Mouse (Mus musculus): ENCODE data around the gene Mylpf. TPM values are rescaled to one million over a fixed set of nuclear protein-coding genes. Genes with fewer than 3 reads are reported as not detected.

Mylpf gene
- polyA plus RNA-seq, 1 experiment from 2014 or later, result 37.6 TPM

DNA sequence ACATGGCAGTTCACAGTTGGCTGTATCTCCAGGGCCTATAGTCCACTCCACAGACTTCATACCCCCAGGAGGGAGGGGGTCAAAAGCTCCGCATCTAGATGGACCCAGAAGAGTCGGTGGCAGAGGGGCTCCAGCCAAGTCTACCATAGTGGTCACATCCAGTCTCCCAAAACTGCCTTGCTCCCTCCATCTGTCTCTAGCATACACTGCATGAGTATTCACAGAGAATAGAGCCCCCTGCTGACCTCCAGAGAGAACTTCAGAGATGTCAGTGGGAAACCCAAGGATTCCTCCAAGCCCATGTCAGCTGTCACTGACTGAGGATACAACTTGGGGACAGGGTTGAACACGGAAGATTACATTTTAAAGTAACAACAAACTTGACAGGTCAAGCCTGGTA, 23.1 kb upstream of the Mylpf start:
- Histone ChIP-seq H3K27me3 (replicated peaks) (no peaks in the 10 kb centered on the region), H3K4me2 (no peak overlapping the region), H3K4me1 (peaks cover 59% of the 10 kb centered on the region), H3K36me3 (no peaks in the 10 kb centered on the region), H3K9me3 (replicated peaks) (no peaks in the 10 kb centered on the region), H3K4me3 (no peak overlapping the region), H3K9ac (no peak overlapping the region), H3K27ac (no peak overlapping the region)
- 54% methylated on average over 3 of the region's 3 CpGs for WGBS (ENCODE audit: insufficient replicate concordance)
- no peak; the same call in 1 of the 2 replicates for ATAC-seq

DNA sequence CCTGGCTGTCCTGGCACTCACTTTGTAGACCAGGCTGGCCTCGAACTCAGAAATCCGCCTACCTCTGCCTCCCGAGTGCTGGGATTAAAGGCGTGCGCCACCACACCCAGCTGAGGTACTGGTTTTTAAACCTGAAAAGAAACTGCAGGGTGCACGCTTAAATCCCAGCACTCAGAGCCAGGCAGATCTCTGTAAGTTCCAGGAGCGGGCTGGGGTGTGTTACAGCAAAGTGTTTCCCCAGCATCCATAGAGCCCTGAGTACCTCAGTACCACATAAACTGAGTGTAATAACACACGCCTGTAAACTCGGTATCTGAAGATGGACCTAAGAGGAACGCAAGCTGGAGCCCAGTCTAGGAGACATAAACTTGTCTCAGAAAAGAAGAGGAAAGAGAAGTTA, 21.3 kb upstream of the Mylpf start:
- no peak overlapping the region for H3K27ac ChIP-seq
- no peak for ATAC-seq
- H3K9me3 ChIP-seq (replicated peaks), result no peaks in the 10 kb centered on the region
- peaks cover 14% of the 10 kb centered on the region for H3K36me3 ChIP-seq
- H3K27me3 ChIP-seq (replicated peaks), result no peaks in the 10 kb centered on the region
- H3K4me3 ChIP-seq, result no peak overlapping the region
- H3K4me2 ChIP-seq, result no peak overlapping the region
- no peak overlapping the region for H3K9ac ChIP-seq
- peaks cover 45% of the 10 kb centered on the region for H3K4me1 ChIP-seq
- 69% methylated on average over 10 of the region's 10 CpGs for WGBS (ENCODE audit: insufficient replicate concordance)

DNA sequence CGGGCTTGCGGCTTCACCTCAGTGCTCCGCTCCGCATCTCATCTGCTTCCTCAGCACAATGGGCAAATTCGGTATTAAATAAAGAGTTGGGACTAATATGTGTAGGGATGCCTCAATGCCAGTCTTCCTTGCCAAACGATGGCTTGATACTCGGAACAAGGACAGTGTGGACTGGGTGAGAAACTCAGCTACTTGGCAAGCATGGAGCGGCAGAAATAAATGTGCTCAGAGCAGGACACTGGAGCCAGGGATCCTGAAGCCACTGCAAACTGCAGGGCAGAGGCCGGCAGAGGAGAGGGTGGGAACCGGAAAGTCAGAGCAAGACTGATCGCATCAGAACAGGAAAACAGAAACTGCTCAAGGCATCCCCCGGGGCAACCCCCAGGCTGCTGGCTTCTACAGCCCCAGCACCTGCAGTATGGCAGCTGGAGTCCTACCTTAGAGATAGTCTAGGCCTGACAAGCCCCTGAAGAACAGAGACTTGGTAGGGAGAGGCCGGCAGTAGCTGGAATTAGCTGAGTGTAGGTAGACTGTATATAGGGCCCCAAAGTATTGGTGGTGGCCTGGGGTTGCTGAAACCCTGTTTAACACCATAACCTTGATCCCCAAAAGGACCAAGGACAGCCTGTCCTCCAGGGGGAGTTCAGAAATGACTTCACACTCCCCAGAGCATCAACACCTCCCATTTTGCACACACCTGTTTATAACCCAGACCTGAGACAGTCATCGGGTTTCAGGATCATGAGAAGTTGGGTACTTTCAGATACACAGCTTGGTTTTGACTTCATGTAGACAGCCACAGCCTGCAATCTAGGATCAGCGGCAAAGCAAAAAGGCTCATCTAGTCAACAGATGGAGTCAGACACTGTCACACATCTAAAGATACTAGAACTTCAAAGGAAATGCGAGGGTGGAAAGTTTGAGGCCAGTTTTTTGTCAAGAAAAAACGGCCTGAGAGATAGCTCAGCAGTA, 20.1 kb upstream of the Mylpf start:
- Histone ChIP-seq H3K27me3 (replicated peaks) (no peaks in the 10 kb centered on the region), H3K4me3 (no peak overlapping the region), H3K27ac (0 out of 2 replicates have a peak overlapping the region, but pooled peaks have one; percentile 3), H3K4me1 (peaks cover 36% of the 10 kb centered on the region), H3K36me3 (peaks cover 27% of the 10 kb centered on the region), H3K9me3 (replicated peaks) (no peaks in the 10 kb centered on the region), H3K4me2 (no peak overlapping the region), H3K9ac (no peak overlapping the region)
- ATAC-seq, result no peak
- WGBS (ENCODE audit: insufficient replicate concordance), result 67% methylated on average over 17 of the region's 17 CpGs

DNA sequence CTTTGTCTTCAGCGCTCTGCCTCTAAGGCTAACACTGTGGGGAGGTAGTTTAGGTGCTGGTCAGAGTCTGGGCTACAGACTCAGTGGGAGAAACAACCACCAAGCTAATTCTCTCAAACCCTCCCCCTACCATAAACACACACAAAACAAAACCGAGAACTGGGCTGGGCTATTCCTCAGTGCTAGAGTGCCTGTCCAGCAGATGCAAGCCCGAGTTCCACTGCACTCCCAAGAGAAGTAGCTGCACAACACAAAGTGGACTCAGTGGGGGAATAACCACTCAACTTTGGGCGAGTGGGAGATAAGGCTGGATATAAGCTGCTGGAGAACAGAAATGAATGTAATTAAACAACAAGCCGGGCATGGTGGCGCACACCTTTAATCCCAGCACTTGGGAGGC, 18.0 kb upstream of the Mylpf start:
- peaks cover 39% of the 10 kb centered on the region for H3K36me3 ChIP-seq
- 73% methylated on average over 6 of the region's 6 CpGs for WGBS (ENCODE audit: insufficient replicate concordance)
- ATAC-seq, result no peak
- H3K9me3 ChIP-seq (replicated peaks), result no peaks in the 10 kb centered on the region
- H3K27ac ChIP-seq, result peak overlapping the region; percentile 18; the same call in 1 of the 2 replicates
- peaks cover 34% of the 10 kb centered on the region for H3K4me1 ChIP-seq
- no peak overlapping the region for H3K4me2 ChIP-seq
- H3K27me3 ChIP-seq (replicated peaks), result no peaks in the 10 kb centered on the region
- no peak overlapping the region for H3K4me3 ChIP-seq
- H3K9ac ChIP-seq, result no peak overlapping the region

DNA sequence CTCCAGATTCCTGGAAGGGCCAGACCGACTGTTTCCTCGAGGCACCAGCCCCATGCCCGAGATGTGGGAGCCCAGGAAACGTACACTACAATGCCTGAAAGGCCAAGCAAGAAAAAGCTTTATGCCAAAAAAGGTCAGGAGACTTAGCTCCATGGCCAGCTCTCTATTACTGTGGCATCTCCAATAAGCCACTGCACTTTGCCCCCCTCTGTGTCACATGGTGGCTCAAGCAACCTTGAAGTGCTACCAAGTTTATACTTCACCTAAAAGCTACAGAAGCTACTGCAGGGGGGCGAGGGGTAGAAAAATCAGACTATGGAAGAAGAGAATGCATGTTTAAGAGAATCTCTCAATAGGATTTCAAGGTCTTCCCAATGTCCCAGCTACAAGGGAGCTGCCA, 15.7 kb upstream of the Mylpf start:
- Histone ChIP-seq H3K27ac (no peak overlapping the region), H3K27me3 (replicated peaks) (no peaks in the 10 kb centered on the region), H3K9me3 (replicated peaks) (no peaks in the 10 kb centered on the region), H3K4me2 (no peak overlapping the region), H3K4me1 (peaks cover 46% of the 10 kb centered on the region), H3K4me3 (no peak overlapping the region), H3K36me3 (peaks cover 53% of the 10 kb centered on the region), H3K9ac (no peak overlapping the region)
- ATAC-seq, result no peak
- WGBS (ENCODE audit: insufficient replicate concordance), result 85% methylated on average over 5 of the region's 5 CpGs

DNA sequence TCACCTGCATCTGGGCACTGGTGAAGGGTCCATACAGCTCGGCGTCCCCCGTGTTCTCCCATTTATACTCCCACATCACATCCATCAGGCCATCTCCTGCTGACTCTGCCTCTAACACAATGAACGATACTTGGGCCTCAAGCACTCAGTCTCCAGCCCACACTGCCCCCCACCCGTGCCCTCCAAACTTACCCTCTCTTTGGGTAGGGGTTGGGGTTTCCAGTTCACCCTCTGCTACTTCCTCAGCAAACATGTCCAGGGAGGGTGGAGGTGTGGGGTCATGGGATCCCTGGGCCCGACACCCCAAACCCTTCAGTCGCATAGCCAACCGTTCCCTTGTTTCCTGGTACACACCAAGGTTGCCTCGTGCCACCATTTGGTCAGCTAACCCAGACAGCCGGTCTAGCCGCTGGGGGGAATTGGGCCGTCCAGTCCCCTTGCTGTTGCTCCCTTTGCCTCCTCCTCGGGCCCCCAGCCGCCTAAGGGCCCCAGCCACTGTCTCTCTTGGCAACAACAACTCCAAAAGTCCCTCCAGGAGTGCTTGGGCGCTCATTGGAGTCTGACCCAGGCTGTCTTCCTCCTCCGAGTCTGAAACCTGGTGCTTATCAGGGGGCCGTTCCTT, 14.6 kb upstream of the Mylpf start:
- peaks cover 65% of the 10 kb centered on the region for H3K36me3 ChIP-seq

DNA sequence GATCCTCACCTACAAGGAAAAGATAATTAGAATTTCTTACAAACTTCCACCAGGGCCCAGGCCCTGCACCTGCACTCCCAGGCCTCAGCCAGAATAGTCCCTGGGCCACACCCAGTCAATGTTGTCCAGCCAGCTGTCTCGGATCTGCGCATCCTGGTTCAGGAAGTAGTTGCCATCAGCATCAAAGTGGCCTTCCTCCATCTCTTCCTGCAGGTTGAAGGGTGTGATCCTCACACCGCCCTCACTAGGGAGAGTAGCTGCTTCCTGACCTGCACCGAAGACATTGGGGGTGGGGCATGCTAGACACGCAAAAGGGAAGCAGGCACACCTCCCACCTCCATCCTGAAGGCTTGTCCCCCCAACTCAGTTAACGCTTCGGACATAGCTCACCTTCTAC, 14.1 kb upstream of the Mylpf start:
- peak overlapping the region; percentile 82 for H3K4me3 ChIP-seq
- H3K4me2 ChIP-seq, result peak overlapping the region; percentile 85
- peaks cover 33% of the 10 kb centered on the region for H3K4me1 ChIP-seq
- 55% methylated on average over 7 of the region's 7 CpGs for WGBS (ENCODE audit: insufficient replicate concordance)
- ATAC-seq, result no peak
- peak overlapping the region; percentile 88 for H3K27ac ChIP-seq
- no peaks in the 10 kb centered on the region for H3K9me3 ChIP-seq (replicated peaks)
- peak overlapping the region; percentile 83 for H3K9ac ChIP-seq
- H3K36me3 ChIP-seq, result peaks cover 70% of the 10 kb centered on the region
- no peaks in the 10 kb centered on the region for H3K27me3 ChIP-seq (replicated peaks)

More for the DNA sequence above, 14.6 kb upstream of the Mylpf start:
- H3K27me3 ChIP-seq (replicated peaks), result no peaks in the 10 kb centered on the region
- peaks cover 35% of the 10 kb centered on the region for H3K4me1 ChIP-seq
- peak overlapping the region; percentile 82; the same call in 1 of the 2 replicates for H3K4me3 ChIP-seq
- 85% methylated on average over 17 of the region's 17 CpGs for WGBS (ENCODE audit: insufficient replicate concordance)
- no peaks in the 10 kb centered on the region for H3K9me3 ChIP-seq (replicated peaks)
- peak overlapping the region; percentile 85 for H3K4me2 ChIP-seq
- peak overlapping the region; percentile 83 for H3K9ac ChIP-seq
- no peak overlapping the region for H3K27ac ChIP-seq
- no peak for ATAC-seq

DNA sequence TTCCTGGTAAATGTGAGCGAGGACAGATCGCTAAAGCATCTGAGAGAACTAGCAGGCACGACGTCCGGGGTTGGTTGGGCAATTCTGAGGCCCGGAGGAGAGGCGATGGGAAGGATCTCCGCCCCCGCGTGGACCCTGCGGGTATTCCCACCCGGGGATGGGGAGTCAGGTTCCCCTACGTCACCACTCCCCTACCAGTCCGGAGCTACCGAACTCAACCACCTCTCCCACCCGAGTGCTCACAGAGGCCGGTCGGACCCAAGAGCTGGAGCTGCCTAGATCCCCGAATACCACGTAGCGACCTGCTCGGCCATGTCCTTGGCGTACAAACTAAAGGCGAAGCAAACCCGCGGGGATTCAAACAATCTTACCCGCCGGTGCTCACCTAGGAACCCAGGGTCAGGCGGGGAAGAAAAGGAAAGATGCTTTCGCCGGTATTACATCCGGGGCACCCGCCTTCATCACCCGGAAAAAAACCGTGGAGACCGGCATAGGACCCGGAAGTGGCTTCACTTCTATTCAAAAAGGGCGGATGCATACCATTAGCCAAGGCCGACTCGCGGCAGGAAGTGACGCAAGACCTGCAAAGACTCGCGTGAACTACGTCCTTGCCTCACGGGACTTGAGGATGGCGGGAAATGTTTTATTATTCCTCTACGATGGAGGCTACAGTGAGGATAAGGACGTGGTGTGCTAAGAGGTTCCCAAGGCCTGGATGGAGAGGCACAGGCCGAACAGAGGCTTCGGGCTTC, 13.0 kb upstream of the Mylpf start, which contains the start of gene Cd2bp2:
Cd2bp2 (minus strand) TSS at position 507 of the 752 bp plus-strand sequence.
- H3K36me3 ChIP-seq, result peaks cover 81% of the 10 kb centered on the region
- peak within 1 kb of the TSS; percentile 85 for H3K4me2 ChIP-seq
- H3K4me1 ChIP-seq, result peaks cover 39% of the 10 kb centered on the region

DNA sequence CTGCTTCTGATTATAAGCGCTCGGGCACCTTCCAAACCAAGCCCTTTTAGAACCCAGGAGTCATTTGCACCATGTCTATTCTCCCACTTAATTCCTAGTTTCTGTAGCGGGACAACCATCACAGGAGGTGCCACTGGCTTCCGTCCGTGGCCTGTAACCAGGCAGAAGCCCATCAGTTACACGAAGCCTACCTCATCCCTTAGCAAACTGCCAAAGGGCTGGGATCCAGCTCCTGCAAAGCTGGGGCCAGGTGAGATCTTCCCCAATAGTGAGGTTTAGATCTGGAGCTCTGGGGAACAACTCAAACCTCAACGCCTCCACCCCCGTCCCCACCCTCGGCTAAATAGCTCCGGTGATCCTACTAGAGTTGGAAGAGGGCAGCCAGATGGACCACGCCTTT, 12.2 kb upstream of the Mylpf start:
- no peak for ATAC-seq
- Histone ChIP-seq H3K9ac (peak overlapping the region; percentile 72), H3K36me3 (peaks cover 83% of the 10 kb centered on the region), H3K4me1 (peaks cover 39% of the 10 kb centered on the region), H3K9me3 (replicated peaks) (no peaks in the 10 kb centered on the region), H3K27me3 (replicated peaks) (no peaks in the 10 kb centered on the region), H3K4me3 (peak overlapping the region; percentile 82), H3K27ac (peak overlapping the region; percentile 84), H3K4me2 (peak overlapping the region; percentile 85)
- 51% methylated on average over 11 of the region's 11 CpGs for WGBS (ENCODE audit: insufficient replicate concordance)

More for the DNA sequence above, 13.0 kb upstream of the Mylpf start, which contains the start of gene Cd2bp2:
- peak within 1 kb of the TSS; percentile 83 for H3K9ac ChIP-seq
- WGBS (ENCODE audit: insufficient replicate concordance), result under 1% methylated on average over 51 of the region's 51 CpGs
- H3K27me3 ChIP-seq (replicated peaks), result no peaks in the 10 kb centered on the region
- peak; percentile 93 for ATAC-seq
- H3K4me3 ChIP-seq, result peak within 1 kb of the TSS; percentile 82
- peak within 1 kb of the TSS; percentile 88 for H3K27ac ChIP-seq
- H3K9me3 ChIP-seq (replicated peaks), result no peaks in the 10 kb centered on the region

DNA sequence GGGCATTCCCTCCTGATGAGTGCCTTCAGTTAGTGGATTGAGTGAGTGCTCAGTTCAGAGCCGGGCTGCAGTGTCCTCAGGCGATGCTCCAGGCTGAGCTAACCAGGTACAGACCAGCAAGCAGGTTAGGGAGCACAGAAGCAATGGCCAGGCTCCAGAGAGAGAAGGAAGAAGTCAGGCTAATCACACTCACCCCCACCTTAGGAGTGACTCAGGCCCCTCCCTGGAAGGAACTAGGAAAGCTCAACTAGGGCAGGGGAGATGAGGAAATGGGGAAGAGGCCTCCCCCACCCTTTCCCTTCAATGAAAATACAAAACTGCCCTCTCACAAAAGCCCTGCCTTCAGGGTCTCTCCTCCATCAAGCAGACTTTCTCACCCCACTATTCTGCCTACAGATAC, 2.1 kb upstream of the Mylpf start:
- Histone ChIP-seq H3K27ac (peak overlapping the region; percentile 99), H3K4me3 (peak overlapping the region; percentile 96), H3K9me3 (replicated peaks) (no peaks in the 10 kb centered on the region), H3K9ac (peak overlapping the region; percentile 98), H3K4me1 (peaks cover 50% of the 10 kb centered on the region), H3K36me3 (peaks cover 42% of the 10 kb centered on the region), H3K27me3 (replicated peaks) (no peaks in the 10 kb centered on the region), H3K4me2 (peak overlapping the region; percentile 91)
- 27% methylated on average over 2 of the region's 2 CpGs for WGBS (ENCODE audit: insufficient replicate concordance)
- ATAC-seq, result no peak

DNA sequence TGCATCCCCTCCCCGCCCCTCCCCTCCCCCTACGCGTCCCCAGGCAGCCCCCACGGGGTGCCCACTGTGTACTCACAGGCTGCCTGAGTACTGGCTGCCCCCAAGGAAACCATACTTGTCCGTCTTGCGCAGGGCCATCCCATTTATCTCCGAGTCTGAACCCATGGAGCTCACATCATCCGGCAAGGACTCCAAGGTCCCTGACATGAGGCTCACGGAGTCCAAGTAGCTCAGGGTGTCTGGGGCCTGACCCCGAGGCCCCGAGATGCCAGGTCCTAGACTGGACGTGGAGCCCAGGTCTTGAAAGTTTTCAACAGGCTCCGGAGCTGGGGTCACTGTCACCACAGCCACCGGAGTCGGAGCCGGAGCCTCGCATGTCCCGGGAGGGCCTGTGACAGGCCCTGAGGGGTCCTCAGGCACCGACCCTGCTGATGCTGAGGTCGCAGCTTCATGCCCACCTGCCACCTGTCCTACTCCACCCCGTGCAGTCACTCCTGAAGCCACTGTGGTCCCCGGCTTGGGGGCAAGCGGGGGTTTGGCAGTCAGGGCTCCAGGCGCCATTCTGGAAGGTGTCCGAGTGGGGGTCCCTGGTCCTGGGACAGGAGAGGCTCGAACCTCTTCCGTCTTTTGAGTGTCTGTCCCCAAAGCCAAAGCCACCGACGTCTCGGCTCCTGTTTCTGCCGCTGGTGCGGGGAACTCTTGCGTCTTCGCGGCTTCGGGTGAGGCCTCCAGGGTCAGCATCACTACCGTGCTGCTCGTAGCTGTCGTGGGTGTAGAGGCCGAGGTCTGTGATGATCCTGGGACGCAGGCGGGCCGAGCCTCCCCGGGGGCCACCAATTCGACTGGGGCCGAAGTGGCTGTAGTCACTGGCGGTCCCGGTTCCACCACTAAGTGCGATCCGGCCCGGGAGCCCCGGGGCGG, 1.1 kb upstream of the Mylpf start:
- Histone ChIP-seq H3K9me3 (replicated peaks) (no peaks in the 10 kb centered on the region), H3K4me2 (peak overlapping the region; percentile 91), H3K4me3 (peak overlapping the region; percentile 96), H3K9ac (peak overlapping the region; percentile 98), H3K27me3 (replicated peaks) (no peaks in the 10 kb centered on the region), H3K36me3 (peaks cover 32% of the 10 kb centered on the region), H3K27ac (peak overlapping the region; percentile 99), H3K4me1 (peaks cover 54% of the 10 kb centered on the region)
- under 1% methylated on average over 53 of the region's 53 CpGs for WGBS (ENCODE audit: insufficient replicate concordance)
- ATAC-seq, result no peak

All from liver, embryonic 12.5 days (tissue).